Mouse (Mus musculus): ENCODE measurements around the gene Prl7c1. TPM values are rescaled to one million over a fixed set of nuclear protein-coding genes. Genes with fewer than 3 reads are reported as not detected.
"Not testable (repeated sequence)": the region's sequence is repeated elsewhere in the genome, so short reads cannot be mapped to it uniquely, and the experiment has no call there.

Gene Prl7c1
- polyA plus RNA-seq (2012; rRNA removed) = 0.26 and 0.50 TPM in 2 replicates

GRCm38 (mm10) chr13:27780704-27781103 is at the start of gene Prl7c1:
Prl7c1 (minus strand) TSS chr13:27780804.
- DNase-seq (ENCODE audit: extremely low spot score in 1 of 2, low spot score in 1 of 2) = not testable (repeated sequence)

- no peak for DNase-seq (ENCODE audit: extremely low spot score in 1 of 2, low spot score in 1 of 2)
These were observed 22.2 kb upstream of the Prl7c1 start for GRCm38 (mm10) chr13:27802765-27803164.

- no peak for DNase-seq (ENCODE audit: extremely low spot score in 1 of 2, low spot score in 1 of 2)
These were observed 20.8 kb upstream of the Prl7c1 start, which contains the start of gene Prl2a1 for GRCm38 (mm10) chr13:27801354-27801753. Prl2a1 (plus strand) TSS chr13:27801654.

- DNase-seq (ENCODE audit: extremely low spot score in 1 of 2, low spot score in 1 of 2) = no peak
These were observed 18.7 kb upstream of the Prl7c1 start for GRCm38 (mm10) chr13:27799303-27799702.

GRCm38 (mm10) chr13:27734512-27735186 is 46.0 kb downstream of the Prl7c1 start:
- DNase-seq (ENCODE audit: extremely low spot score in 1 of 2, low spot score in 1 of 2) = no peak

GRCm38 (mm10) chr13:27730286-27730959 is 50.2 kb downstream of the Prl7c1 start:
- not testable (repeated sequence) for DNase-seq (ENCODE audit: extremely low spot score in 1 of 2, low spot score in 1 of 2)

- DNase-seq (ENCODE audit: extremely low spot score in 1 of 2, low spot score in 1 of 2) = not testable (repeated sequence)
These were observed 55.5 kb downstream of the Prl7c1 start for GRCm38 (mm10) chr13:27725057-27725456.

Other genes starting within 250 kb of the Prl7c1 start
- 2.8 and 6.9 TPM in 2 replicates for gene Prl8a9, start 216.2 kb downstream of the Prl7c1 start, polyA plus RNA-seq (2012; rRNA removed)
- 0.25 TPM in 1 of 2 replicates, not detected in the other for gene Prl8a1, start 198.6 kb downstream of the Prl7c1 start, polyA plus RNA-seq (2012; rRNA removed)
- gene Prl7b1, start 170.2 kb downstream of the Prl7c1 start, polyA plus RNA-seq (2012; rRNA removed) = 0.36 and 0.46 TPM in 2 replicates
- gene Prl7a1, start 138.3 kb downstream of the Prl7c1 start, polyA plus RNA-seq (2012; rRNA removed) = 1.7 and 6.3 TPM in 2 replicates
- 1.1 and 3.6 TPM in 2 replicates for gene Prl7a2, start 112.8 kb downstream of the Prl7c1 start, polyA plus RNA-seq (2012; rRNA removed)
- gene Prl7d1, start 64.1 kb downstream of the Prl7c1 start, polyA plus RNA-seq (2012; rRNA removed) = 2.5 and 7.0 TPM in 2 replicates
- gene Prl2a1, start 20.9 kb upstream of the Prl7c1 start, polyA plus RNA-seq (2012; rRNA removed) = 2.7 and 7.9 TPM in 2 replicates
- gene Prl2c1, start 68.5 kb upstream of the Prl7c1 start, polyA plus RNA-seq (2012; rRNA removed) = 0.69 TPM in 1 of 2 replicates, not detected in the other
- 0.56 and 0.90 TPM in 2 replicates for gene Prl4a1, start 235.4 kb upstream of the Prl7c1 start, polyA plus RNA-seq (2012; rRNA removed)